Mouse (Mus musculus) c-Kit-positive CD71-positive TER-119-positive erythroid progenitor cells, embryonic 14.5 days (primary cell): ENCODE data around the gene Gpr107.

Experiments
- DNase-seq: peaks from one replicate; pipeline ENCODE4 v3.0.0-alpha.2; 2013; ENCODE audit warnings: low spot score

Gene Gpr107

DNA sequence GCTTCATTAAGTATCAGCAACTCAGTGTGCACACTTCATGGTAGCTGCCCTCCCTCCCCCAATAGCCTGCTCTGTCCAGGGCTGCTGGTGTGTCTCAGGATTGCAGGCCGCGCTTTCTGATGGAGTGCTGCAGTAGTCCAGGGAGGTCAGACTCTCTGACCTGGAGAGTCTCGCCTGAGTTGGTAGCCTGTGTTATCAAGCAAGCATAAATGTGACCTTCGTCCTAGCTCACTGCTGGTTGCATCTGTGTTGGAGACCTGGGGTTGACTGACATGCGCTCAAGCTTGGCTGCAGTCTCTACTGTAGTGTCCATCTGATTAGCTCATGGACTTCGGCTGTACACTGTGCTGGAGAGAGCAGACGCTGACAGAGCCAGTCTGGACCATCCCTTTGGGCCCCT is 49.7 kb downstream of the Gpr107 start:
- DNase-seq: no peak

DNA sequence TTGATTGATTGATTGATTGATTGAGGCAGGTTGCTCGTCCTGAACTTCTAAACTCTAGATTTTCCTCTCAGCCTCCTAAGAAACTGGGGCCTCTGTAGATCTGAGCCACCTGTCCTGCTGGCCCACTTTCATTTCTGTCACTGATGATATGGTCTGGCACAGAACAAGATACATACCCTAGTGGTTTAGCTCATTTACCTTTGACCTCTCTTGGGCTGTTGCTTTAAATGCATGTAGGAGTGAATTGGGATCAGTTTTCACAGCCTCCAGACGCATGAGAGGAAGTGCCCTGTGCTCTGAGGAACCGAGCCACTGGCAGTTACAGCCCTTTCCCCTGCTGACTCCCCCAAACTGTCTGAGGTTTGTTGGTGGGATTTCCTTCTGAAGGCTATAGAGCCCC is 50.2 kb downstream of the Gpr107 start:
- no peak for DNase-seq

DNA sequence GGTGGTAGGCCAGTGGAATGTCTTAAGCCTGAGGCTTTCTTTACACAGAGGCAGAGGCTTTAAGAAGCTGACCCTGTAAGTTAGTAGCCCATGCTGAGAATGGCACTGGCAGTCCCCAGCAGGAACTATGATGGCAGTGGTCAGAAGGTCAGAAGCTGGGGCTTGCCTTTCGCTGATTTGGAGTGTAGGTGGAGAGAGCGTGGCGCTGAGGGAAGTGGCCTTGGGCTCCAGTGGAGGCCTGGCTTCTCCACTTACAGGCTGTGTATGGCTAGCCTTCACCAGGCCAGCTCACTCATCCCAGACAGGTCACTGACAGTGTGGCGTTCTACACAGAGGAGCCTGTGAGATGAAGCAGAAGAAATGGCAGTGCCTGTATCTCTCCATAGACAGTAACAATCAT is 50.8 kb downstream of the Gpr107 start:
- no peak for DNase-seq

DNA sequence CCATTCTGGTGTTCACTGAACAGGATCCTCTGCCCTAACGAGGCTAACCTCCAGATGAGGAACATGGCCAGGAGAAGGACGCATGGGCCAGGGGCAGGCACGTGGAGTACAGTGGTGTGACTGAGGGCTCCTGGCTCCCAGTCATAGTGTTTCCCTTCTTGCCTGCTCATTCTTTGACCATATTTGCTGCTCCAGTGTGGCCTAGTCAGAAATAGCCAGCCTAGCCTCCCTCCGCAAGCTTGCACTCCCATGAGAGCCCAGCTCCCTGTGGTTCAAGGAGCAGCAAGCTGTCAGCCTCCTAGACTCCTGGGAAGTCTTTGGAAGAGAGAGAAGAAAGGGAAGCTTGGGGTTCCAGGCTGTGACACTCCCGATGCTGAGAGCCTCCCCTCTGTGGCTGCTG is 52.6 kb downstream of the Gpr107 start:
- DNase-seq: no peak

DNA sequence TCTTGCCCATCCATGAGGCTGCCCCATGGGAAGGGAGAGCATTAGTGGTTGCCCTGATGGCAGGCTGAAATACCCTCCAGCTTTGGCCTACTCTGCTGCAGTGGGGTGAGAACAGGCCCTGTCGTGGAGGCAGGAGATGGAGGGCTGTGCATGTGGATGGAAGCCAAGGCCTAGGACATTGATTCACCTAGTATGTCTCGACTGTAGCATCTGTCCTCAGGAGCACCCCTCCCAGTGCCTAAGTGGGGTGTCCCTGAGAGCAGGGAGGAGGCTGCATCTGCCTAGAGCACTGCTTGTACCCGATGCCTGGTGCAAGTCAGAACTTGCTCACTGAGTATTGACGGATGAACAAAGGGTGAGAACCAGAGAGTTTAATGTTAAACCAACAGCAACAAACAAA is 54.1 kb downstream of the Gpr107 start:
- no peak for DNase-seq

DNA sequence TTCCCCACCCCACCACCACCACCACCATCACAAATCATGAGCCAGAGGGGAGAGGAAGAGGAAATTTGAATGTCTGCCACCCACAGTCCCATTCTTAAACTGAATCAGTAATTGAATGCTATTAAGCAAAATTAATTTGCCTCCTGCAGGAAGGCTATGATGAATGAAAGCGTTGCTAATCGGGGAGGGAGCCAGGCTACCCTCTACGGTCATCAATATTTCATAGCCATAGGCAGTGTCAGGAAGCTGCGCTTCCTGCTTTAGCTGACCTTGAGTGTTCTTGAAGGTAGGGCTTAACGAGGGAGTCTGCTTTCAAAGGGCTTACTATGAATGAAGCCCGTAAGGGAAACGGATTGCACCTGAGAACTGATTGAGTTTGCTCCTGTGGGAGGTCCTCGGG is 54.8 kb downstream of the Gpr107 start:
- DNase-seq: no peak

DNA sequence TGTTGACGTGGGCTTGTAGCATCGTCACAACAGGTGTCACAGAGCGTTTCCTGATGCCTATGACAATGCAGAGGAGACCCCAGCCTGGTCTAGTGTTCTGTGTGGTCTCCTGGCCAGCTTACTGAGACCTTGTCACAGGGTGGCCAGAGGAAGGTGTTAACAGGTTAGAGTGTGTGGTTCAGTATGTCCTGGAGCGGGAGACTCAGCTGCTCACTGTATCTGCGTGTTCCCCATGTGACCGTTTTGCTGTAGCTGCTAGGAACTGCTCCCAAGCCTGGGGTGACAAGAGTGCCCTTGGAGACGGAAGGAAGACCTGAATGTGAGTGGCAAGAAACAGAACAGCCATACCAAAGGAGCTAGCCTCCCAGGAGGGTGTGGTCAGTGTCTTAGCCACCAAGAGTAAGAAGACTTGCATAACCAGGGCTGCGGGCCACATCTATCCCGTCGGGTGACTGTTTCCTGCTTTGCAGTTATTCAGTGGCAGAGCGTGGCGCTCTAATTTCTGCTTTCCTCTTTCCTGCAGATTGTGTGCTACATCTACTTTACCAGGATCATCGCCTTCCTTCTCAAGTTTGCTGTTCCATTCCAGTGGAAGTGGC is 56.5 kb downstream of the Gpr107 start:
- DNase-seq: no peak

DNA sequence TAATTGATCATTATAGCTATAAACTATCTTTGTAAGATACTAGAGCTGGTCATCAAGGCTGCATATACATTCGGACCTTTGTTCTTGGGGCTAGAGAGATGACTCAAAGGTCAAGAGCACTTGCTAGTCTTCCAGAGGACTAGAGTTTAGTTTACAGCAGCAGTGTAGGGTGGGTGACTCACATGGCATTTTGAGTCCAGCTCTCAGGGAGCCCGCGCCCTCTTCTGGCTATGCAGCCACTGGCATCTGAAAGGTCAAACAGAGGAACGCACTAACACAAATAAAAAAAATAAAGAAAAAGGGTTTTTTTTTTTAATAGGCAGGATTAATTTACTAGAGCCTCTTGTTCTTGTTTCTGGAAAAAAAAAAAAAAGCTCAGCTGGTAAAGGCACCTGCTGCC is 57.4 kb downstream of the Gpr107 start:
- no peak for DNase-seq

DNA sequence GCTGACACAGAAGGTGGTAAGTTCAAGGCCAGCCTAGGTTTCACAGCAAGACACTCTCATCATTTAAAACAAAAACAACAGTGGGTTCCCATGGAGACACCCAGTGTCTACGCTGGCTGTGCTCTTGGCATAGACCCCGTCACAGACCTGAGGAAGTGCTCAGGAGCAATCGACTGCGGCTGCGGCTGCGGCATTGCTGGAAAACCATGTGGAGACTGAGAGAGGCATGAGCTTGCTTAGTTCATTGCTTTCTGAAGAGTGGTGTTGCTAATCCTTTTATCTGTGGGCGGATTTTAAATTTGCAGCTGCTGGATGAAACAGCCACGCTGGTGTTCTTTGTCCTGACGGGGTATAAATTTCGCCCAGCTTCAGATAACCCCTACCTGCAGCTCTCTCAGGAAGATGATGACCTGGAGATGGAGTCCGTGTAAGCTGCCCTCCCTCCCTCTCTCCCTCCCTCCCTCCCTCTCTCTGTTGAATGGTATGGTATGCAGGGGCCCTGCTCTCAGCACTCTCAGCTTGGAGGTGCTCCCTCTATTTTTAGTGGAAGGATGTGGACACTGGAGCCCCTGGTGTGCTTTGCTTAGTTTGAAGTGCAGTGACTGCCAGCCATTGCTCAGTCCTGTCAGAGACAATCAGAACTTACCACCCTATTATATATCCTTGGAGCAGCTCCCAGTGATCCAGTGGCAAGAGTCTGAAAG is 58.2 kb downstream of the Gpr107 start:
- DNase-seq: no peak

DNA sequence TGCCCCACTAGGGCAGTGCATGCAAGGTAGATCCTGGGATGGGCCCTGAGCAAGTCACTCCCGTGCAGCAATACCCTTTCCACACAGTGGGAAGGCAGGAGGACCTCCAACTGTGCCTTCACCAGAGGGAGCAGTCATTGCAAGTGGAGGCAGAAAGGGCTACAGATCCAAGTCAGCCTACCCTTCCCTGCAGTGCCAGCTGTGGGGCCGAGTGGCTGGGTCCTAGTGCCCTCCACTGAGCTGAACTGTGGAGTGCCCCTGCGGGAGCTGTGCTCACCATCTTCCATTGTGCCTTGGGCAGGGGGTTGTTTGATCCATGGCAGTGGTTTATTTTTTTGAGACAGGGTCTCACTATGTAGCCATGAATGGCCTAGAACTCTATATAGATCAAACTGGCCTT is 59.1 kb downstream of the Gpr107 start:
- DNase-seq: no peak

DNA sequence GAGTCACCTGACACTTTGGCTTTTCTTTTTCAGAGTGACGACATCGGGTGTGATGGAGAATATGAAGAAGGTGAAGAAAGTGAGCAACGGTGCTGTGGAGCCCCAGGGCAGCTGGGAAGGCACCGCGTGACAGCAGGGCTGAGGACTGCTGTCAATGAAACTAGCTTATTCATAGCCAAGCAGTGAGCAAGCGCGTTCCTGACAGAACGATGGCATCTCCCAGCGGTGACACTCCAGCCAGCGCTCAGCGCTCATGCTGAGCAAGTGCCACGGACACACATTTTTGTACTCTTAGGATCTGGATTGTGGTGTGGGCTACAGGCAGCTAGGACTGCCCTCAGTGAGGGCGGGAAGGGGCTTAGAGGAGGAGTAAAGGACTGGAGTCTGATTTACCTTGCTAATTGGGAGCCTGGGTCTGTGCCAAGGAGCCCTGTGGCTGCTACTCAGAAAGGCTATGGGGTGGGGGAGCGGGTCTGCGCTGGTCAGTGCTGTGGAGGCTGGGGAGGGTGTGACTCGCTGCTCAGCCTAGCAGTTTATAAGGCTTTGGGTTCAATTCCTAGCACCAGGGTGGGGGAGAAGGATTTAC is 62.2 kb downstream of the Gpr107 start:
- DNase-seq: no peak

DNA sequence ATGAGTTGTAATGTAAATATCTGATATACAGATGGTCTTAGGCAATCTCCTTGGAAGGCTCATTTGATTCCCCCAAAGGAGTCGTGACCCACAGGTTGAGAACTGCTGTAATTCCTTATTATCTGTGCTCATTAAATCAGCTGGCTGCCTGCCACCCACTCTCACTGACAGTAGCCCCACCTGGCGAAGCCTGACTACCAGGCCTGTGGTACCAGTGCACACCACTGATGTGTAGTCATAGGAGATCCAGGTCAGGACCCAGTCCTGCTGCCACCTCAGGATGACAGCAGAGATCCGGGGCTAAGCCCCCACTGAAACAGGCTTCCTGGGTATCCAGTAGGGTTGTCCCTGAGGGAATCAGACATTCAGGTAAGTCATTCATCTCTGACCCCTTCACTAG is 66.5 kb downstream of the Gpr107 start:
- no peak for DNase-seq

DNA sequence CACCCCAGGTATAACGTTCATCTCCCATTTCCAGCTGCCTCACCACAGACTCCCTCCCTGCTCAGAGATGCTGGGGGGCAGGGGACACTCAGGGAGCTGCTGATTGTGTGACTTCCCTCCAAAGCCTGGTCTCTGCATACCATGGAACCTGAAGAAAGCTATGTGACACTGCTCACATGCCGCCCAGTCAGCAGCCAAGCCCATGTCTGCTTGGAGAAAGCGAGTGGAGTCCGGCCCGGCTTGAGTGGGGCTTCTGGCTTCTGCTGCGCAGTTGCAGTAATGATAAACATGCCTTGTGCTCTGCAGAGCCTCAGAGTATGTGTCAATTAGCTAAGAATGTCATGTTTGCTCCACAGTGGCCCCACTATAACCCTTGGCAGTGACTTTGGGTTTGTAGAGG is 67.4 kb downstream of the Gpr107 start:
- DNase-seq: no peak

DNA sequence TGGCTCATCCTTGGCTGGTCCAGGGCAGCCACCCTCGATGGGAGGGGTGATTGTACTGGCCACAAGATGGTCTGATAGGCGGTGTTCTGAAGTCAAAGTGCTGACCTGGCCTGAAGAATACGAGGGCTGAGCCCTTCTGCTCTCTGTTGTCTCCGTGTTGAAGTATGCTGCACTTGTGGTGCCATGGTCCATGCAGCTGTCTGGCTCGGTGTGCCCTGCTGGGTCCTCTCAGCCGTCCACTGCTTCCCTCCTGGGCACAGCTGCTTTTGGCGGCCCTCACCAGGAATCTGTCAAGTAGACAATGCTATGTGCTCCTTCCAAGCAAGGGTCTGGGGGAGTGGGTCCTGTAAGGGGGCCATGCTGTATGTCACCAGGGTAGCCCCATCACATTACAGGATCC is 68.7 kb downstream of the Gpr107 start:
- DNase-seq: no peak

DNA sequence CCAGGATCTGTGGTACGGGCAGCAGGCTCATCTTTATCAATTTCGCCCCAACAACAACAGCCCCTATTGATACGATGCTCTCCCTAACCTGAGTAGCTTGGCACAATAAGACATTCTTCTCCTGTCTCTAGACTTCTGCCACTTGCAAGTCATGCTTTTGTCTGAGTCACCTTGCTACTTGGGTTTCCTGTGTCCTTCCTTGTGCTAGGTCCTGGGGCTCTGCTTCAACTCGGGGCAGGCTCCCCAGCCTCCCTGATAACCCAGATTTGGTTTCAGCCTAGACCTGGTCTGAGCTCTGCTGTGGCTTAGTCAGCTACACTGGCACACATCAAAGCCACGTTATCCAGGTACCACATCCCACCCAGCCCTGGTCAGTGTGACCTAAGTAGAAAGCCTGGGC is 69.5 kb downstream of the Gpr107 start:
- DNase-seq: no peak

DNA sequence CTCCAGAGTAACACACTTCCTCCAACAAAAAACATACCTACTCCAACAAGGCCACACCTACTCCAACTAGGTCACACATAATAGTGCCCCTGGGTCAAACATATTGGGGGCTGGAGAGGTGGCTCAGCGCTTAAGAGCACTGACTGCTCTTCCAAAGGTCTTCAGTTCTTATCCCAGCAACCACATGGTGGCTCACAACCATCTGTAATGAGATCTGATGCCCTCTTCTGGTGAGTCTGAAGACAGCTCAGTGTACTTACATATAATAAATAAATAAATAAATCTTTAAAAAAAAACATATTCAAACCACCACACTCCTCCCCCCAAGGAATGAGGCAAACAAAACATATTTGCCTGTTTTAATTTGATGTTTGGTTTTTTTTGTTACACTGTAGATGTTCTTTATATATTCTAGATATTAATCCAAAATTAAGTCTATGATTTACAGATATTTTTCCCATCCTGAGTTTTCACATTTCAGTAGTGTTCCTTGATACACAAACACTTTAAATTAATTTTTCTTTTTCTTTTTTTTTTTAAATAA is 76.7 kb downstream of the Gpr107 start:
- no peak for DNase-seq

DNA sequence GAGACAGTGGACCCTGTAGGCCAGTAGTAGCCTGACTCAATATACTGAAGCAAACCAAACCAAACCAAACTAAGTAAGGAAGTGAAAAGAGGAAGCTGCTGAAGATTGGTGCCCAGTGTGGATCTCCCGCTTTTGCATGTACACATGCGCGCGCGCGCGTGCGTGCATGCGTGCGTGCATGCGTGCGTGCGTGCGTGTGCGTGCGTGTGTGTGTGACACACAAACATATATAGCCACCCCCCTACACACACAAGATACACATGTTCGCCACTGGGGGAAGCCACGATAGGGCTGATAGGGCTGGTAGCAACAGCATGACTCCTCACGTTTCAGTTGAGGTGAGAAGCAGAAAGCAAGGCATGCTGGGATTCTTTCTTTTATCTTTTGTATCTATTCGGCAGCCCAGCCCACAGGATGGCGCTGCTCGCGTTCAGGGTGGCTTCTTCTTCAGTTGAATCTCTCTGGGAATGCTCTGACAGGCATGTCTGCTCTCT is 87.1 kb downstream of the Gpr107 start:
- no peak for DNase-seq

DNA sequence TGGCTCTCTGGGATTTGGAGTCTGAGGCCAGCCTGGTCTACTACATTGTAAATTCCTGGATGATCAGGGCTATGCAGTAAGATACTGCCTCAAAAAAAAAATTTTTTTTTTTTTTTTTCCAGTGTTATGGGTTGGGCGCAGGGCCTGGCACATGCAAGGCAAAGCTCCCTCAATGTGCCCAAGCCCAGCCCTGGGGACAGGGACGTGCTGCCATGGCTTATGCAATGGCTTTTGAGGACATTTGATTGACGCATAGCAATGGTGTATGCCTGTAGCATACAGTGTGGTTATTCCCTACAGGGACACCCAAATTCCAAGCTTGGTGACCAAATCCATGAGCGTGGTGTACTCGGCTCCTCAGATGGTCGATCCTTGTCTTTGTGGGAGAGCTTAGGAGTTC is 87.7 kb downstream of the Gpr107 start:
- no peak for DNase-seq

DNA sequence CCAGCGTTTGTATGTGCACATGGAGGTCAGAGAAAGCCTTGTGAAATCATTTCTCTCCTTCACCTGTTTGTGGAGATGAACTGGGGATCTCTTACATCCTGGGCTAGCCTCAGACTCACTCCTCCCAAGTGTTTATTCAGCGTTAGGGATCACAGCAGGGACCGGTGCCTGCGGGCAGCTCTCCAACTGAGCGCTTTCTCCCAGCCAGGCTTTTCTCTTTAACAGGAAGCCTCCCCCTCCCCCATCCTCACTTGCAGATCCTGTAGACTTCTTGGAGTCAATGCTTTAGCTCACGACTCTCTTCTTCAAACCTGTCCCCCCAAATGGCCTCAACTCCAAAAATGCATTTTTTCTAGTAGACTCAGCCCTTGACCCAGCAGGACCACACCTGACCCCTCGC is 89.5 kb downstream of the Gpr107 start:
- DNase-seq: no peak

DNA sequence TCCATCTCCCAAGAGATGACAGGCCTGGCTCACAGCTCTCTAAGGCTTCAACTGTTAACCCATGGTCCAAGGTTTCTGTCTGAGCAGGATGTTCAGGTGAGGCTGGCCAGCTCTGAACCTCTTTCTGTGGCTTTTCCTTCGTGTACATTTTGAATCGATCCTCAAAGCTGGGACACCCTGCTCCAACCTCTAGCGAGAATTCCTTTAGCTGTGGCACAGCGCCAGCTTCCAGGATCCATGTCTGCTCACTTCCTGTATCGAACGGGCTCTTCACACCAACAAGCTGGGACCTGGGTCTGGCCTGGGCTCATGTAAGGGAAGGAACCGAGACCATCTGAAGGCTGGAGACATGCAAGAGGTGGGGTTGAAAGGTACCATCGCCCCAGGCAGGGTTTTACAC is 92.1 kb downstream of the Gpr107 start:
- DNase-seq: no peak

DNA sequence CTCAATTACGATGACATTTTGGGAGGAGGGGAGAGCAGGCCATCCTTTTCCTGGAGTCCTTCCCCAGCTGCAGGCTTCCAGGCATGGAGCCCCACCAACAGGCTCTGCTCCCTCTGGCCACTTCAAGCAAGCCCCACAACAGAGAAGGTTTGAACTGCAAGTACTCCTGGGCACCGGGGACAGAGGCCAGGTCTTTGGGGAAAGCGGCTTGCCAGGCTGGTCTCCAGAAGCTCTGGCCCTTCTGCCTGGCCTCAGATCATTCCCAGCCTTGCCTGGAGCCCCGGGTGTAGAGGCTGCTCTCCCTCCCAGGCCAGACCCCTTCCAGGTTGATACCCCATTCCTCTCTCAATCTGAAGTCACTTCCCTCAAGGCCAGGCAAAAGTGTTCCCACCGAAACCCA is 92.9 kb downstream of the Gpr107 start:
- DNase-seq: no peak

DNA sequence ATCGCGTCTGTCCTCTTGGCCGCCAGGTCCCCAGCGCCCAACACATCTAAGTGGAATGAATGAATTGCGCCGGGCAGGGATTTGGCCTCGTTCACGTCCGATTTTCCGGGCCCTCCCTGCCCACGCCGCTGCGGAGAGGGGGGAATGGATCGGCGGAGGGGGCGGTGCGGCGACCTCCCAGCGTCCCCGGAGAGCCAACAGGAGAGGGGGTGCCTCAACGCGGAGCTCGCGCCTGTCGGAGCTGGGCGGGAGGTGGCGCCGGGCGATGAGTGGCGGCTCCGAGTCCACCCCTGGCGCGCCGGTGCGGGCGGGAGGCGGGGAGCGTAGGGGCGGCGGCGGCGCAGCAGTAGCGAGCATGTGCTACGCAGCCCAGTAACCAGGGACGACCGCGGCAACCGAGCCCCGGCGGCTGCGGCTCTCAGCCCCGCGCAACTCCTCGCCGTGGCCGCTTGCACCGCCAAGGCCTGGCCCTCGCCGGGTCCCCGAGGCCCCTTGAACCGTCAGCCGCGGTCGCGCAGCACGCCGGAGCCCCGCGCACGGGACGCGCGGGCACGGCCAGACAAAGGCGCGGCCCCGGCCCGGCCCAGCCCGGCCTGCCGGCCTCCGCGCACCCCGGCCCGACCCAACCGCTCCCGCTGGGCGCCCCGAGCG is 93.5 kb downstream of the Gpr107 start, which contains the start of gene Ncs1:
Gene Ncs1 (plus strand): TSS at position 333 of the 651 bp plus-strand sequence.
- no peak for DNase-seq
